Mouse (Mus musculus) cortical plate, adult 2 months (tissue): Measurements from ENCODE around the gene Esp18.

ENCODE experiments used
- CTCF ChIP-seq: fragments of 200-500 bp; IDR thresholded peaks from 2 replicates; pipeline ENCODE4 v1.5.1; 2011; ENCODE audit warnings: mild to moderate bottlenecking, control low read depth, low read length; ENCODE audit not compliant: insufficient read depth; ENCODE audit errors: extremely low read depth
- POLR2A ChIP-seq: fragments of 200-500 bp; IDR thresholded peaks from 2 replicates; pipeline ENCODE4 v1.6.1; 2011; ENCODE audit warnings: mild to moderate bottlenecking, low read length, control low read depth; ENCODE audit not compliant: insufficient read depth; ENCODE audit errors: extremely low read depth

DNA sequence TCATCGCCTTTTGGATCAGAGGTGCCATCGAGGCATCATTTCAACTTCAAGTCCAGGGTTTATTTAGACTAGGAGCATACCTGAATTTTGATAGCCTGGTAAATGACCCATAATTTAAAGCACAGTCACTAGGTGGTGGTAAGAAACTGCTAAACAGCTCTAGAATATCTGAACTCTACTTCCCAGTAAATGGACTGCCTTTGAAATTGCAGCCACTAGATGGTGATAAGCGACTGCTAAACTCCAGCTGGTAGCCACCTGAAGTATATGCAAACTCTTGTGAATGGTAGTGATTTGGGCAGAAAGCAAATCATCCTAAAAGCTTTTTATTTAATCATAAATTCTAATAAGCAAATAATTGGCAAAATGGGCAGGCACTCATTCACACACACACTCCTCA, 42.8 kb upstream of the Esp18 start:
- TF ChIP-seq POLR2A = no peak
- TF ChIP-seq CTCF = no peak
